Mouse (Mus musculus): ENCODE data around the gene Phlda2. TPM values are rescaled to one million over a fixed set of nuclear protein-coding genes. Genes with fewer than 3 reads are reported as not detected.

Gene Phlda2
- total and polyA plus RNA-seq, 2 experiments from 2014 or later = not detected

GRCm38 (mm10) chr7:143509566-143509965 lies 6.6 kb upstream of the Phlda2 start:
- H3K9me3 ChIP-seq (replicated peaks; ENCODE audit: control insufficient read depth, low read length) = no peaks in the 10 kb centered on the region
- H3K4me1 ChIP-seq (ENCODE audit: control insufficient read depth, insufficient read depth) = no peaks in the 10 kb centered on the region
- TF ChIP-seq EP300 (IDR thresholded peaks at IDR 0.05; ENCODE audit: low read depth) (no peak), CTCF (IDR thresholded peaks at IDR 0.05; ENCODE audit: low read depth) (no peak)
- WGBS = 70% methylated on average over 1 of the region's 1 CpGs
- DNase-seq (ENCODE audit: low spot score) (no peak), ATAC-seq (ENCODE audit: insufficient read depth, low read depth) (no peak)
- H3K27me3 ChIP-seq (ENCODE audit: control insufficient read depth, insufficient read depth, low read length) = 0 out of 2 replicates have a peak, but pooled peaks cover 4% of the 10 kb centered on the region
- H3K27ac ChIP-seq (ENCODE audit: low read depth) = no peak overlapping the region
- no peak overlapping the region for H3K4me2 ChIP-seq (ENCODE audit: low read depth, low read length)
- no peak overlapping the region for H3K4me3 ChIP-seq (ENCODE audit: low read depth, low read length)
- no peak overlapping the region for H3K9ac ChIP-seq (replicated peaks; ENCODE audit: low read depth, low read length)
- H3K36me3 ChIP-seq (replicated peaks; ENCODE audit: control insufficient read depth, insufficient read depth, low read length) = peaks cover 17% of the 10 kb centered on the region

DNA sequence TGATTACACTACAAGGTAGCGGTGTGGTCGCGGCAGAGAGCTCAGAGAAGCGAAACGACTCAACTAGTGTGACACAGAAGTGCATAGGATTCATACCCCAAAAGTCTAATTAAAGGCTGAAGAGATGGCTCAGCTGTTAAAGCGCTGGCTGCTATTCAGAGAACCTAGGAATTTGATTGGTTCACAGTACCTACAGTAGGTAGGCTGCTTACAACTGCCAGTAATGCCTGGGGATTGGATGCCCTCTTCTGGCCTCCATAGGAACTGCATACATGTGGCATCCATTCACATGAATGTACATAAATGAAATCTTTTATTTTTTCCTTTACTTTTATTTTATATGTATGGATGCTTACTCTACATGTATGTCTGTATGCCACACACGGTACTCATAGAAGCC lies 3.7 kb upstream of the Phlda2 start:
- no peak overlapping the region for H3K9ac ChIP-seq (replicated peaks; ENCODE audit: low read depth, low read length)
- peaks cover 10% of the 10 kb centered on the region; the same call in 1 of the 2 replicates for H3K4me1 ChIP-seq (ENCODE audit: control insufficient read depth, insufficient read depth)
- 29% methylated on average over 7 of the region's 7 CpGs for WGBS
- no peaks in the 10 kb centered on the region for H3K36me3 ChIP-seq (replicated peaks; ENCODE audit: control insufficient read depth, insufficient read depth, low read length)
- no peak for TF ChIP-seq EP300 (IDR thresholded peaks at IDR 0.05; ENCODE audit: low read depth)
- TF ChIP-seq CTCF (IDR thresholded peaks at IDR 0.05; ENCODE audit: low read depth) = peak; percentile 67
- DNase-seq (ENCODE audit: low spot score) = peak; percentile 16
- H3K4me3 ChIP-seq (ENCODE audit: low read depth, low read length) = no peak overlapping the region
- no peaks in the 10 kb centered on the region for H3K9me3 ChIP-seq (replicated peaks; ENCODE audit: control insufficient read depth, low read length)
- no peak for ATAC-seq (ENCODE audit: insufficient read depth, low read depth)
- peaks cover 28% of the 10 kb centered on the region for H3K27me3 ChIP-seq (ENCODE audit: control insufficient read depth, insufficient read depth, low read length)
- no peak overlapping the region for H3K4me2 ChIP-seq (ENCODE audit: low read depth, low read length)
- no peak overlapping the region for H3K27ac ChIP-seq (ENCODE audit: low read depth)

DNA sequence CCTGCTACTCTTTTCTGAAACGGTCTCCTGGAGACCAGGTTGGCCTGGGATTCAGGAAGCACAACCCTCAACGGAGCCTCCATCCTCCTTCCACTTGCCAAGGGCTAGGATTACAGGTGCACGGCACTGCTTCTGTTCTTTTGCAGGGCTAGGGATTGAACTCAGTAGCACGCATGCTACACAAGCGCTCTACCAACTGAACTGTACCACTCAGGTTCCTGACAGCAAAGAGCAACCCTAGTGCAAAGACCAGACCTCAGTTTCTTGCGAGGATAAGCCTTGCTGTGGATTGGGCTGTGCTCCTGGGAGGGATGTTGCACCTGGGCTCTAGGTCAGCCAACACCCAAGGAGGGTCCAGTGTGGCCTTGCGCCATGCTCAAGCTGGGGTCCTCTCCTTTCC lies 3.3 kb upstream of the Phlda2 start:
- ATAC-seq (ENCODE audit: insufficient read depth, low read depth) = no peak
- Histone ChIP-seq H3K36me3 (replicated peaks; ENCODE audit: control insufficient read depth, insufficient read depth, low read length) (no peaks in the 10 kb centered on the region), H3K4me3 (ENCODE audit: low read depth, low read length) (no peak overlapping the region), H3K9me3 (replicated peaks; ENCODE audit: control insufficient read depth, low read length) (no peaks in the 10 kb centered on the region), H3K9ac (replicated peaks; ENCODE audit: low read depth, low read length) (no peak overlapping the region), H3K4me2 (ENCODE audit: low read depth, low read length) (no peak overlapping the region), H3K27ac (ENCODE audit: low read depth) (no peak overlapping the region), H3K27me3 (ENCODE audit: control insufficient read depth, insufficient read depth, low read length) (peaks cover 32% of the 10 kb centered on the region), H3K4me1 (ENCODE audit: control insufficient read depth, insufficient read depth) (peaks cover 10% of the 10 kb centered on the region; the same call in 1 of the 2 replicates)
- DNase-seq (ENCODE audit: low spot score) = no peak
- WGBS = 70% methylated on average over 7 of the region's 7 CpGs
- TF ChIP-seq CTCF (IDR thresholded peaks at IDR 0.05; ENCODE audit: low read depth) (no peak), EP300 (IDR thresholded peaks at IDR 0.05; ENCODE audit: low read depth) (no peak)

GRCm38 (mm10) chr7:143505823-143506222 lies 2.9 kb upstream of the Phlda2 start:
- Histone ChIP-seq H3K27ac (ENCODE audit: low read depth) (no peak overlapping the region), H3K9ac (replicated peaks; ENCODE audit: low read depth, low read length) (no peak overlapping the region), H3K9me3 (replicated peaks; ENCODE audit: control insufficient read depth, low read length) (no peaks in the 10 kb centered on the region), H3K4me1 (ENCODE audit: control insufficient read depth, insufficient read depth) (peaks cover 10% of the 10 kb centered on the region; the same call in 1 of the 2 replicates), H3K4me2 (ENCODE audit: low read depth, low read length) (no peak overlapping the region), H3K36me3 (replicated peaks; ENCODE audit: control insufficient read depth, insufficient read depth, low read length) (no peaks in the 10 kb centered on the region), H3K4me3 (ENCODE audit: low read depth, low read length) (no peak overlapping the region), H3K27me3 (ENCODE audit: control insufficient read depth, insufficient read depth, low read length) (peaks cover 37% of the 10 kb centered on the region)
- ATAC-seq (ENCODE audit: insufficient read depth, low read depth) = no peak
- WGBS = 29% methylated on average over 11 of the region's 11 CpGs
- peak; percentile 36 for DNase-seq (ENCODE audit: low spot score)
- TF ChIP-seq EP300 (IDR thresholded peaks at IDR 0.05; ENCODE audit: low read depth) = no peak
- peak; percentile 56 for TF ChIP-seq CTCF (IDR thresholded peaks at IDR 0.05; ENCODE audit: low read depth)

DNA sequence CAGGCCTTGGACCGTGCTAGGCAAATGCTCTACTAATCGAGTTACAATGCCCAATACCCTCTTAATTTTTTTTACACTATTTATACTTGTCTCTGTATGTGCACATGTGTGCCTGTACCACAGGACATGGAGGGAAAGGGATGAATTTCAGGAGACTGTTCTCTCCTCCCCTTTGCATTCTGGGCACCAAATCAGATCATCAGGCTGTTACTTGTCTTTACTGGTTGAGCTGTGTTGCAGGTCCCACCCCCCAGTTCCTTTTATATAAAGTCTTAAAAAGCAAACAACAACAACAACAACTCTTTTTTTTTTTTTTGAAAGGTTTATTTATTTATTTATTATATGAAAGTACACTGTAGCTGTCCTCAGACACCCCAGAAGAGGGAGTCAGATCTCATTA lies 2.5 kb upstream of the Phlda2 start:
- ATAC-seq (ENCODE audit: insufficient read depth, low read depth) (no peak), DNase-seq (ENCODE audit: low spot score) (no peak)
- H3K4me3 ChIP-seq (ENCODE audit: low read depth, low read length) = no peak overlapping the region
- H3K4me1 ChIP-seq (ENCODE audit: control insufficient read depth, insufficient read depth) = peaks cover 10% of the 10 kb centered on the region; the same call in 1 of the 2 replicates
- H3K9ac ChIP-seq (replicated peaks; ENCODE audit: low read depth, low read length) = no peak overlapping the region
- WGBS = 79% methylated on average over 2 of the region's 2 CpGs
- H3K4me2 ChIP-seq (ENCODE audit: low read depth, low read length) = no peak overlapping the region
- H3K27me3 ChIP-seq (ENCODE audit: control insufficient read depth, insufficient read depth, low read length) = peaks cover 41% of the 10 kb centered on the region
- no peak for TF ChIP-seq EP300 (IDR thresholded peaks at IDR 0.05; ENCODE audit: low read depth)
- TF ChIP-seq CTCF (IDR thresholded peaks at IDR 0.05; ENCODE audit: low read depth) = no peak
- no peaks in the 10 kb centered on the region for H3K9me3 ChIP-seq (replicated peaks; ENCODE audit: control insufficient read depth, low read length)
- no peak overlapping the region for H3K27ac ChIP-seq (ENCODE audit: low read depth)
- no peaks in the 10 kb centered on the region for H3K36me3 ChIP-seq (replicated peaks; ENCODE audit: control insufficient read depth, insufficient read depth, low read length)

DNA sequence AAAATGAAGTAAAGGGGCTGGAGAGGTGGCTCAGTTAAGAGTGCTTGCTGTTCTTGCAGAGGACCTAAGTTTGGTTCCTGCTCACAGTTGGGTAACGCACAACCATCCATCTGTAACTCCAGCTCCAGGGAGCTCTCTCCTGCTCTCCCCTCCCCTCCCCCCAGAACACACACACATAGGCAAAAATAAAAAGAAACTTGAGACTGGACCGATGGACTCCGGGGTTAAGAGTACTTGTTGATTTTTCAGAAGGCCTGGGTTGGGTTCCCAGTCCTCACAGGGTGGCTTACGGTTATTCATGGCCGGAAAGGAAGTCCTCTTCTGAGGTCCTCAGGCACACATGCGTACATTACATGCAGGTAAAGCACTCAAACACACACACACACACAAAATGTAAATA lies 976 bp upstream of the Phlda2 start:
- Histone ChIP-seq H3K4me2 (ENCODE audit: low read depth, low read length) (no peak overlapping the region), H3K4me3 (ENCODE audit: low read depth, low read length) (no peak overlapping the region), H3K4me1 (ENCODE audit: control insufficient read depth, insufficient read depth) (peaks cover 10% of the 10 kb centered on the region; the same call in 1 of the 2 replicates), H3K36me3 (replicated peaks; ENCODE audit: control insufficient read depth, insufficient read depth, low read length) (no peaks in the 10 kb centered on the region), H3K27ac (ENCODE audit: low read depth) (no peak overlapping the region), H3K27me3 (ENCODE audit: control insufficient read depth, insufficient read depth, low read length) (peaks cover 46% of the 10 kb centered on the region), H3K9ac (replicated peaks; ENCODE audit: low read depth, low read length) (no peak overlapping the region), H3K9me3 (replicated peaks; ENCODE audit: control insufficient read depth, low read length) (no peaks in the 10 kb centered on the region)
- WGBS = 89% methylated on average over 6 of the region's 6 CpGs
- ATAC-seq (ENCODE audit: insufficient read depth, low read depth) = no peak
- DNase-seq (ENCODE audit: low spot score) = no peak
- TF ChIP-seq CTCF (IDR thresholded peaks at IDR 0.05; ENCODE audit: low read depth) (no peak), EP300 (IDR thresholded peaks at IDR 0.05; ENCODE audit: low read depth) (no peak)
